Mouse (Mus musculus): ENCODE results near the gene Zfp618.
A peak's percentile ranks its signal among the peaks of the same experiment; 100 is the strongest.

Gene Zfp618

DNA sequence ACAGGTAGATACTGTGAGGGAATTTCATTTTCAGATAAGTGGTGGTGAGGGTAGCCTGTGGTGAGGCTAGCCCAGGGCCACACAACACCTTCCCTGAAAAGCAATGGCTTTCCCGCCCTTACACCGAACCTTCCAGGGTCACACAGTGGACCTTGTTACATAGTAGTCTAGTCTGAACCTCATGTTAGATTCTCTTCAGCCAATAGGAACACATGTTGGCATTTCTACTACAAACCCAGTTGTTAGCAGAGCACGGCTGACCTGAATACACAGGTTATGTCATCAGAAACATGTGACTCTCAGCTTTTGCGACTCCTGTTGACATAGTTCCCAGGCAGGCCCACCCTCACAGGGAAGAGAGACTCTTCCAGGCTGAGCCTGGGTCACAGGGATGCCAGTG, 33.9 kb downstream of the Zfp618 start:
- no peak for DNase-seq

- no peak for DNase-seq
These were observed 34.5 kb downstream of the Zfp618 start for GRCm38 (mm10) chr4:62999916-63000315.

DNA sequence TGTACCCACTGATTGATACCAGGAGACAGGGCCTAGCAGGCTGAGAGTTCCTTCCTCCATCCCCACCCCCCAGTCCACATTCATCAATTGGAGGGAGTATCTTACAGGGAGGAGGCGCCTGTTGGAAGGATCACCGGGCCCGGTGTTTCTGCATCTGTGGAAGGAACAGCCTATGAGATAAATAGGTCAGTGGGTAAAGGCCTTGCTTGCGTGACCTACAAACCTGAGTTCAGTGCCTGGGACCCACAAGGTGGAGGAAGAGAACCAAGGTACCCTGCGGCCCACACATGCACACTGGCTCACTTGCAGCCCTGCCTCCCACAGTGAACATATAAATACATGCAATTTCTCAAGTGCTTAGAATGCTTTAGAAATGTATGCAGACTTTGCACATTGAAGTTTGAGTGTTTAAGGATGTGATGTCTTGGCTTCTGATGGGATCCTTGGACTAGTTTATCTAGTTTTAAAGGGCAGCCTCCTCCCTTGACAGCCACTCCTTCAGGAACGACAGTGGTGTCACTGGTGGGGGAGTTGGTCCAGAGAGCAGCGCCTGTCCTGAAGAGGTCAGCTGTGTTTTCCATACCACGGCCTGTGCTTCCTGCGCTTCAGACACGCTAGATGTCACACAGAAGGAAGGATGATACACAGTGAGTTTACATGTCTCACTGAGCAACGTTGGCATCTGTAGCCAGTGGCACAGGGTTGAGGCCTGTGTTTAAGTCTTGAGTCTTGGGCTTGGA, 35.1 kb downstream of the Zfp618 start:
- no peak for DNase-seq

DNA sequence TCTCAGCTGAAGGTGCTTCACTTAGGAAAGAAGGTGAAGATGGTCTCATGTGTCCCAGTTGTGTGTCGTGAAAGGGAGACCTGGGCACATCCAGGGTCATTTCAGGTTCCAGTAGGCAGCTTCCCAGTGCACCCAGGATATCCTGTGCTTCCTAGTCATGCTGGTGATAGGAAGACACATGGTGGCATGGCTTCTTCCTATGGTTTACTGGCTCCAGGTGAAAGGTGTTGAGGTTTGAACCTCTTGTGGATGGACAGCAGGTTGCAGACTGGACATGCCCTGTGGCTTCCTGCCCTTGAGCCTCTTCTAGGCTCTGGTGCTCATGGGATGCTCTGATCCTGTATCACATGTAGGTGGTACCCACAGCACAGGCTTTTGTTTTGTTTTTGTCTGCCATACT, 37.0 kb downstream of the Zfp618 start:
- DNase-seq, result no peak

DNA sequence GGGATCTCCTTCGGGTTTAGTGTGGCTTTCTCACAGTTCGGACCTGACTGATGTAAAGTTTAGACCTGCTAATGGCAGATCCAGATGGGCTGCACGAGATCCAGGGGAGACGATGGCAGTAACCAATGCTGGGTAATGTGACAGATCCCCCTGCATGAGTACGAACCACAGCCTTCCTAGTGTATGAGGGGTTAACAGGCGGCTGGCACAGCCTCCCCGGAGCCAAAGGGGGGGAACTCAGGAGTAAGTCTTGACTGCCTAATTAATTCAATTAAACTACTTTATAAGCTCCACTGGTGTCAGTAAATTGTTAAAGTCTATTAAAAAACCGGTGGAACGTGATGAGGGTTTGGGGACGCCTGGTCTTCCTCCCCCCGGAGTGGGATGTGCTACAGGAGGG, 39.1 kb downstream of the Zfp618 start:
- DNase-seq, result no peak

GRCm38 (mm10) chr4:63005446-63006185, 40.2 kb downstream of the Zfp618 start:
- no peak for DNase-seq

- DNase-seq, result no peak
These were observed 41.1 kb downstream of the Zfp618 start for GRCm38 (mm10) chr4:63006198-63007155.

GRCm38 (mm10) chr4:63008206-63008605, 42.8 kb downstream of the Zfp618 start:
- DNase-seq, result no peak

DNA sequence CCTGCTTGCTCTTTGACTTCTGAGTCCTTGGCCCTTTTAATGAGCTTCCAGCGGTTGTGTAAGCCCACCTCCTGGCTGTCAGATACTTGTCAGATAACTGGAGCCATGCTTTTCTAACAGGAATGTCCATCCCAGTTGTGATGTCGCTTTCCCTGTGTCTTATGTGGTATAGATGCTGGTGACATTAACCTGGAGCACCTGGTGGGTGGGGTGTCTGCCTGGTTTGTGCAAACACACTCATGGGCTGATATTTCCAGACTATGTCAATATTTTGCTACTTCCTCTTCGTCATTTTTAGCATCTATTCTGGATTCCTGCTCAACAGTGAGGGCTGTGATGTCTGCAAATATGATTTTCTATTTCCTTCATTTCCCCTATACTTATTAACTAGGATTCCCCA, 43.4 kb downstream of the Zfp618 start:
- DNase-seq, result no peak

DNA sequence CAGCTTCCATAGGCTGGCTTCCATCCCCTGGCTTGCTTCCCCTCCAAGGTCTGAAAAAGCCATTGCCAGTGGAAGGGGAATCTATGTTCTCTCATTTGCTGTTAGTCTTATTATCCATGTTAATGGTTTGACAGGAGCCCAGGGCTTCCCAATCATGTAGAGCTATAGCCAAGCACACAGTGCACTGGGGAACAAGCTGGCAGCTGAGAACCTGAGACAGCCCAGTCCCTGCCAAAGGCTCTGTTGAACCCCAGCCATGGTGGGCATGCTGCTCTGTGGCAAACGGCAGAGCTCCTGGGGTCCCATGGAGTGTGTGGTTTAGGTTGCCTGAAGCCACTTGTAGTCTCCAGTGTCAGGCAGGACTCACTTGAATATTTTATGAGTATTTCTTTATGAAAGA, 44.4 kb downstream of the Zfp618 start:
- DNase-seq, result no peak

GRCm38 (mm10) chr4:63010226-63010625, 44.9 kb downstream of the Zfp618 start:
- peak; percentile 21 for DNase-seq

DNA sequence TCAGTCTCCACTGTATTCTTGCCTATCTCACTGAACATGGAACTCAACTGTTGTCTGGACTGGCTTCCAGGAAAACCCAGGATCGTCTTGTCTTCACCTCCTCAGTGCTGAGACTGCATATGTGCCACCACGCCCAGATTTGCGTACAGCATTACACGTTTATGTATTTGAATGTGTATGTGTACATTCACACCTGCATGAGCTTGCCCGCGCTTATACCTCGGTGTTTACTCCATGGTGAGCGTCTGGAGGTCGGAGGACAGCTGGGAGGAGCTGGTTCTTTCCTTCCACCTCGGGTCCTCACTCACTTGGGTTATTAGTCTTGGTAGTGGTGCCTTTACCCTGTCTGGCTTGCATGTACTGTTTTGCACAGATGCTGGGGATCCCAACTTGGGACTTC, 53.2 kb downstream of the Zfp618 start:
- no peak for DNase-seq

DNA sequence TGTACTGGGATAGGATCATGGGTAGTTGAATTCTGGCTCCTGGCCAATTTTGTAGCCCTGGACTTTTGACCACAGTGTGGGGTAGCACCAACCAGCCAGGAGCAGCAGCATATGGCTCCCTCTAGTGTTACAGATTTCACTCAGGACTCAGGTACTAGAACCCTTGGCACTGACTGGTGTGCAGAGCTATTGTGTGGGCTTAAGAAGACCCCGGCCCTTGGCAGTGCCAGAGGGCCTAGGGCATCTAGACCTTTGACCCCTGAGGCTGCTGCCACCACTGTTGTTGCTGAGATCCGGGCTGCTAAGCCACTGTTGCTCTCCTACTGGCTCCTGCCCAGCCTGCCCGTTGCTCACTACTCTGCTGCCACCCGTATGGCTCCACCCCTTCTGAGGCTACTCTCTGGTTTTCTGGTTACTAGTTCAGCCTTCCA, 54.1 kb downstream of the Zfp618 start:
- DNase-seq, result no peak

DNA sequence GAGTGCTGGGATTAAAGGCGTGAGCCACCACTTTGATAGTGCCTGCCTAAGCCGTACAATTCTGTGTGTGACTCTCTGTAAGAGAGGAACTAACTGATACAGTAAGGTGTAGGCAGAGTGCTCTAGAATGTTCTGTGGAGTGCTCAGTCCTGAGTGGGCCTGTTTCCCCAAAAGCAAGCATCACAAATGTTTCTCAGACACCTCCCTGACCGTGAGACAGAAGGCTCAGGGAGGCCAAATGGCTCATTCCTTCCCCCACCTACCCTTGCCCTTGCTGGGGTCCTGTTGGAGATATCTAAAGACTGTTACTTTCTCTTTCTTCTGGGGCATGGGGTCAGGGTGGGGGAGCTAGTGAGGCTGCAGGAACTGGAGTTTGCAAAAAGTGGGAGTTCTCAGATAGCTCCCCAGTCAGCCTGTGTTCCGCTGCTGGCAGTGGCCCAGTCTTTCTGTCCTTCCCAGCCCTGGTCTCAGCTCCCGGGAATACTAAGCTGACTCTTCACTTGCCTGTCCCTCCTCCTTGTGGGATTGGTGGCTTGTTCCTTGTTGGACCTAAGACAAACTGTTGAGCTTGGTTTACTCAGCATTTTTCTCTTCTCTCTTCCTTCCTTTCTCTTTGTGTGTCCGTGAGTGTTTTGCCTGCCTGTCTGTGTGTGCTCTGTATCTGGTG, 55.8 kb downstream of the Zfp618 start:
- no peak for DNase-seq

GRCm38 (mm10) chr4:63023465-63023864, 58.1 kb downstream of the Zfp618 start:
- no peak for DNase-seq

GRCm38 (mm10) chr4:63024098-63024497, 58.7 kb downstream of the Zfp618 start:
- no peak for DNase-seq

DNA sequence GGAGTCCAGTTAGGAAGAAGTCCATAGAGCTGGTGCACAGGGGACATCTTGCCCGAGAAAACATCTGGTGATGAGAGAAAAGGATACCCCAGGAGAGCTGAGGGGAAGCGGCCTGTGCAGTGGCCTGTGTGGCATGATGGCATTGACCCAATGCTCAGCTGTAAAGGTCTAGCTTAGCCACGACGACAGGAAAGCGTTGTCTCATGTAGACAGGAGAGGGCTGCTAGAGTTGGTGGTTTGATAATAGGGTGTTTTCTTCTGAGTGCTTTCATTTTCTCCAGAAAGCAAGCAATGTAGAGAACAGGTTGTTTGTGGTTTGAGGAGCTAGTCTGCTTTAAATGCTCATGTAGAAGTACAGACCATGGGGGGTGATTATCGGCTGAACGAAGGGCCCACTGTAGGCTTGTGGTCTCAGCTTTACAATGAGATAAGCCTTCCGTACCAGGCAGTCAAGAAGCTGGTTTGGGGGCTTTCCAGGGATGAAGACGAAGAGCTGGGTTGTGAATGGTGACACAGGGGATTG, 59.4 kb downstream of the Zfp618 start:
- DNase-seq, result no peak

- no peak for DNase-seq
These were observed 59.9 kb downstream of the Zfp618 start for GRCm38 (mm10) chr4:63025306-63025705.

- no peak for DNase-seq
These were observed 60.9 kb downstream of the Zfp618 start for GRCm38 (mm10) chr4:63026286-63026685.

DNA sequence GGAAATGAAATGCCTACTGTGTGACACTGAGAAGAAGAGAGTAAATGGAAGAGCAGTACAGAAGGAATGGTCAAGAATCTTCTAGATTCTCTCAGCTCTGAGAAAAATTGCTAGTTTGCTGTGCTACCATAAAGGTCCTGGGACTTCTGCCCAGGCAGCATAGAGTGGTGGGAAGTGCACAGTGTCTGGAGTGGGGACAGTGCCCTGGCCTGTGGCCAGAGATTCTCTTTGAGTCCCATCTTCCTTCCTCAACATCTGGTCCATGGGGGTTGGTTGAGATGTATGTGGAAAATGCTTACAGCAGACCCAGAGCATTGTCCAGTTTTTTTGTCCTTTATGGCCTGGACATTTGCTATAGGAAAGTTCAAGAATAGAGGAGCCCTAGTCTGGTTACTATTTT, 62.1 kb downstream of the Zfp618 start:
- DNase-seq, result no peak

DNA sequence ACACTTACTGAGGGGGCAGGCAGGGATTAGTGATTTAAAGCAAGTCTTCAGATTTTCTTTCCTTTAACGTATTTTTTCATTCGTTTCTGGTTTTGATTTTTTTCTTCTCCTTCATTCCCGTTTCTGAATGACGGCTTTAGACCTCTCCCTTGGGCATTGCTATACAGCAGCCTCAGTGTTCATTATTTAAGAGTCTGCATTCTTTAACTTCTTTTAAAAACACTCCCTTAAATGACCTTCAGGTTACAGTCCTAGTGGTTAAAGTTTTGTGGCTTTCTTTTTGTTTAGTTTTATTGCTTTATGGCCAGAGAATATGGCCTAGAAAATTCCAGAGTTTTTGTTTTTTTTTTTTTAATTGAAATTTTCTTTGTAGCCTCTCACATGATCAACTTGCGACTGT, 64.8 kb downstream of the Zfp618 start:
- no peak for DNase-seq

DNA sequence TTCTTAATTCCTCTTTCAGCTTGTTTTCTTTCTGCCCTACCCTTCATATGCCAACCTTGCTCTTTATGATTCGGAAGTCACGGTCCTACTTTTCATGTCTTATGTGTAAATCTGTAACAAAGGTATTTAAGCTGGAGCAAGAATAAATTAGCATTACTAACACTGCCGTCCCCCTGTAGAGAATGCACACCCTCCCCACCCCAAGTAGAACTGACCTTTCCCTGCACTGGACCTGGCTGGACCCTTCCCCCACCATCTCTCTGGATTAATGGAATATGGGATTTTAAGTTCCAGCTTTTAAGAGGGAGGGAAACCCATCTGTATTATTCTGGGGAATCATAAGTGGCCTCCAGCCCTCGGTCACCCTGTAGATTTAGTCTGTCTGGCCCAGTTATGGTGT, 65.9 kb downstream of the Zfp618 start:
- DNase-seq, result no peak

- DNase-seq, result no peak
These were observed 67.2 kb downstream of the Zfp618 start for GRCm38 (mm10) chr4:63032581-63033006.

Data from right cerebral cortex, postnatal 14 days (tissue).